In genomic region chrX:73977783-73978182, GRCm38 (mm10) we compare ENCODE assay signal across 35 mouse cellular contexts.
"Had no signal": no experiment of that assay in that cellular context is flagged by ENCODE, and none has a peak within 500 bp of the region (broad histone marks: within the 10 kb centered on the region; RNA-seq: fewer than 3 reads in every experiment).

No protein-coding gene starts in this region.

- H3K36me3 ChIP-seq: heart, embryonic 10.5 days; heart, embryonic 12.5 days; heart, embryonic 13.5 days; heart, embryonic 15.5 days; hindbrain, embryonic 10.5 days; hindbrain, embryonic 12.5 days; hindbrain, embryonic 13.5 days; hindbrain, embryonic 15.5 days; intestine, embryonic 15.5 days; kidney, embryonic 15.5 days had no signal

- H3K27me3 ChIP-seq: heart, embryonic 12.5 days; heart, embryonic 13.5 days; heart, embryonic 15.5 days; hindbrain, embryonic 12.5 days; hindbrain, embryonic 13.5 days; hindbrain, embryonic 15.5 days; intestine, embryonic 15.5 days had no signal

- H3K9ac ChIP-seq: heart, embryonic 12.5 days; heart, embryonic 13.5 days; heart, embryonic 15.5 days; hindbrain, embryonic 12.5 days; hindbrain, embryonic 13.5 days; hindbrain, embryonic 15.5 days; intestine, embryonic 15.5 days; kidney, embryonic 15.5 days had no signal

- H3K4me3 ChIP-seq: heart, embryonic 10.5 days; heart, embryonic 12.5 days; heart, embryonic 13.5 days; heart, embryonic 15.5 days; hindbrain, embryonic 10.5 days; hindbrain, embryonic 12.5 days; hindbrain, embryonic 13.5 days; hindbrain, embryonic 15.5 days; intestine, embryonic 15.5 days; kidney, embryonic 15.5 days; layer of hippocampus, adult 2 months; left cerebral cortex, adult 2 months had no signal

- H3K9me3 ChIP-seq: heart, embryonic 10.5 days; heart, embryonic 12.5 days; heart, embryonic 13.5 days; heart, embryonic 15.5 days; hindbrain, embryonic 10.5 days; hindbrain, embryonic 12.5 days; hindbrain, embryonic 13.5 days; hindbrain, embryonic 15.5 days; intestine, embryonic 15.5 days; kidney, embryonic 15.5 days had no signal

- H3K4me2 ChIP-seq: heart, embryonic 11.5 days; heart, embryonic 12.5 days; heart, embryonic 13.5 days; heart, embryonic 15.5 days; hindbrain, embryonic 12.5 days; hindbrain, embryonic 13.5 days; hindbrain, embryonic 15.5 days; intestine, embryonic 15.5 days; kidney, embryonic 15.5 days had no signal

- H3K27ac ChIP-seq: heart, embryonic 10.5 days; heart, embryonic 13.5 days; heart, embryonic 15.5 days; hindbrain, embryonic 10.5 days; hindbrain, embryonic 12.5 days; hindbrain, embryonic 13.5 days; hindbrain, embryonic 15.5 days; hindbrain, postnatal 0 days; intestine, embryonic 15.5 days; kidney, embryonic 15.5 days; kidney, postnatal 0 days; layer of hippocampus, adult 2 months; left cerebral cortex, adult 2 months had no signal

- DNase-seq: heart, postnatal 10 days; heart, postnatal 14 days; heart, postnatal 36 days; heart, postnatal 4 days; kidney, adult 11 months; kidney, adult 18-20 months; kidney, adult 2 months; kidney, adult 8-10 months; kidney, adult 9 months; kidney, postnatal 10 days; kidney, postnatal 14 days; kidney, postnatal 25 days; kidney, postnatal 36 days; kidney, postnatal 4 days; layer of hippocampus, adult 9-11 months; layer of hippocampus, postnatal 36 days had no signal

- H3K4me1 ChIP-seq: heart, embryonic 10.5 days; heart, embryonic 12.5 days; heart, embryonic 13.5 days; heart, embryonic 15.5 days; hindbrain, embryonic 10.5 days; hindbrain, embryonic 12.5 days; hindbrain, embryonic 13.5 days; hindbrain, embryonic 15.5 days; intestine, embryonic 15.5 days; kidney, embryonic 15.5 days had no signal

- ATAC-seq: hindbrain, embryonic 16.5 days; hindbrain, postnatal 0 days; inflammation-experienced regulatory T-cells, adult 6 months; intestine, embryonic 15.5 days; intestine, embryonic 16.5 days; intestine, postnatal 0 days had no signal
